Mouse (Mus musculus) testis, adult 2 months (tissue): ENCODE results near the gene 4921524J17Rik.

Experiments used
- CTCF ChIP-seq: fragments of 200-500 bp; IDR thresholded peaks from 2 replicates; pipeline ENCODE4 v1.5.1; 2012; ENCODE audit warnings: low read depth, mild to moderate bottlenecking, inconsistent platforms, low read length, moderate library complexity; ENCODE audit not compliant: control insufficient read depth, insufficient read depth, insufficient replicate concordance
- POLR2A ChIP-seq: fragments of 200-500 bp; IDR thresholded peaks from 2 replicates; pipeline ENCODE4 v1.6.1; 2012; ENCODE audit warnings: low read depth, mild to moderate bottlenecking, inconsistent platforms, low read length, moderate library complexity; ENCODE audit not compliant: control insufficient read depth

DNA sequence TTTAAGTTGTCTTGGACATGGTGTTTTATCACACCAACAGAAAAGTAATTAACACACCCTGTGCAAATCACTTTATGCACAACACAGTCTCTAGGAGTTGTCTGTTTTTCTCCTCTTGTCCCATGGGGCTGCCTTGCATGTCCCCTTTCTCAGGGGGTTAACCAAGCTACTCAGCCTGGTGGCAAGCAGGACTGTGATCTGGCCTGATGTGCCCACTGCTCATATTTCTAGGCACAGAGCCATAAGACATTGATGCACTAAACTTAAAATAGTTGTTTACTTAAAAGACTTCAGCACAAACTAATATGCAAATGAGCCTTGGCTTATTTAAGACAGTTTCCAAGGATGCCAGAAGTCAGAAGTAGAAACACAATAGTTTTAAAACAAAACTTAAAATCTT lies 31.7 kb upstream of the 4921524J17Rik start:
- no peak for TF ChIP-seq CTCF
- no peak for TF ChIP-seq POLR2A
